Mouse (Mus musculus): ENCODE results near the gene Ypel3. TPM values are rescaled to one million over a fixed set of nuclear protein-coding genes. Genes with fewer than 3 reads are reported as not detected.
"Not testable (repeated sequence)": the region's sequence is repeated elsewhere in the genome, so short reads cannot be mapped to it uniquely, and the experiment has no call there.

The Ypel3 gene
- polyA plus RNA-seq (2012; rRNA removed), result 74.3 and 92.1 TPM in 2 replicates

- TF ChIP-seq CTCF (IDR thresholded peaks at IDR 0.05; ENCODE audit: control insufficient read depth, insufficient read depth, insufficient replicate concordance, low read depth, low read length) (0 out of 2 replicates have a peak, but pooled peaks have one; percentile 4), POLR2A (IDR thresholded peaks at IDR 0.05; ENCODE audit: control insufficient read depth, low read depth, low read length) (peak; percentile 66)
- Histone ChIP-seq H3K27me3 (ENCODE audit: control insufficient read depth, insufficient read depth, low read length) (no peaks in the 10 kb centered on the region), H3K4me1 (ENCODE audit: control insufficient read depth, insufficient read depth, low read length) (peaks cover 23% of the 10 kb centered on the region), H3K36me3 (ENCODE audit: control insufficient read depth, insufficient read depth, low read length) (no peaks in the 10 kb centered on the region), H3K4me3 (ENCODE audit: control insufficient read depth, low read depth, low read length) (peak within 1 kb of the TSS; percentile 83), H3K27ac (ENCODE audit: control insufficient read depth, insufficient read depth, low read depth, low read length) (peak within 1 kb of the TSS; percentile 33; the same call in 1 of the 2 replicates)
Measured at GRCm38 (mm10) chr7:126776598-126777057, at the start of gene Ypel3. Ypel3 (plus strand) TSS chr7:126776955.

- not testable (repeated sequence) for H3K36me3 ChIP-seq (ENCODE audit: control insufficient read depth, insufficient read depth, low read length); H3K4me1 ChIP-seq (ENCODE audit: control insufficient read depth, insufficient read depth, low read length); H3K27me3 ChIP-seq (ENCODE audit: control insufficient read depth, insufficient read depth, low read length); H3K27ac ChIP-seq (ENCODE audit: control insufficient read depth, insufficient read depth, low read depth, low read length); H3K4me3 ChIP-seq (ENCODE audit: control insufficient read depth, low read depth, low read length)
Measured at GRCm38 (mm10) chr7:126730256-126730789, 46.4 kb upstream of the Ypel3 start.

GRCm38 (mm10) chr7:126736122-126736521 is 40.6 kb upstream of the Ypel3 start:
- TF ChIP-seq CTCF (IDR thresholded peaks at IDR 0.05; ENCODE audit: control insufficient read depth, insufficient read depth, insufficient replicate concordance, low read depth, low read length), result no peak
- no peak for TF ChIP-seq POLR2A (IDR thresholded peaks at IDR 0.05; ENCODE audit: control insufficient read depth, low read depth, low read length)
- Histone ChIP-seq H3K27ac (ENCODE audit: control insufficient read depth, insufficient read depth, low read depth, low read length) (no peak overlapping the region), H3K4me3 (ENCODE audit: control insufficient read depth, low read depth, low read length) (no peak overlapping the region), H3K36me3 (ENCODE audit: control insufficient read depth, insufficient read depth, low read length) (no peaks in the 10 kb centered on the region), H3K27me3 (ENCODE audit: control insufficient read depth, insufficient read depth, low read length) (no peaks in the 10 kb centered on the region), H3K4me1 (ENCODE audit: control insufficient read depth, insufficient read depth, low read length) (peaks cover 11% of the 10 kb centered on the region)

DNA sequence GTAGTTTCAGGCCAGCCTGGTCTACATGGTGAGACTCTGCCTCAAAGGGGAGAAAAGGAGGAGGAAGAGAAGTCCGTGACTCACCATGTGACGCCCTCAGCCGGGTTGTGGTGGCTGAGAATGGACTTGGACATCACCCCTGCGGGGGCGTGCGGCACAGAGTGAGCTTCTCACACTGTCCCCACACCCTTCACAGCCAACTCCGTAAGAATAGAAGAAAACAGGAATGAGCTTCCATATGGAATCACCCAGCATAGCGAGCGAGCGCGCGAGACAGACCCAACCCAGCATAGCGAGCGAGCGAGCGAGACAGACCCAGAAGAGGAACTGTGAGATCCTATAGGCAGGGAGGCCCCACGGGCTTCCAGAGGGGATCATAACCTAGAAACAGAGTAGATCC is 37.2 kb upstream of the Ypel3 start:
- Histone ChIP-seq H3K27ac (ENCODE audit: control insufficient read depth, insufficient read depth, low read depth, low read length) (peak overlapping the region; percentile 1; the same call in 1 of the 2 replicates), H3K36me3 (ENCODE audit: control insufficient read depth, insufficient read depth, low read length) (no peaks in the 10 kb centered on the region), H3K4me3 (ENCODE audit: control insufficient read depth, low read depth, low read length) (peak overlapping the region; percentile 88), H3K4me1 (ENCODE audit: control insufficient read depth, insufficient read depth, low read length) (peaks cover 13% of the 10 kb centered on the region), H3K27me3 (ENCODE audit: control insufficient read depth, insufficient read depth, low read length) (no peaks in the 10 kb centered on the region)
- TF ChIP-seq CTCF (IDR thresholded peaks at IDR 0.05; ENCODE audit: control insufficient read depth, insufficient read depth, insufficient replicate concordance, low read depth, low read length), result no peak
- TF ChIP-seq POLR2A (IDR thresholded peaks at IDR 0.05; ENCODE audit: control insufficient read depth, low read depth, low read length), result peak; percentile 10; the same call in 1 of the 2 replicates

- peaks cover 13% of the 10 kb centered on the region for H3K4me1 ChIP-seq (ENCODE audit: control insufficient read depth, insufficient read depth, low read length)
- no peak for TF ChIP-seq POLR2A (IDR thresholded peaks at IDR 0.05; ENCODE audit: control insufficient read depth, low read depth, low read length)
- no peak for TF ChIP-seq CTCF (IDR thresholded peaks at IDR 0.05; ENCODE audit: control insufficient read depth, insufficient read depth, insufficient replicate concordance, low read depth, low read length)
- H3K27me3 ChIP-seq (ENCODE audit: control insufficient read depth, insufficient read depth, low read length), result no peaks in the 10 kb centered on the region
- H3K4me3 ChIP-seq (ENCODE audit: control insufficient read depth, low read depth, low read length), result peak overlapping the region; percentile 88
- H3K36me3 ChIP-seq (ENCODE audit: control insufficient read depth, insufficient read depth, low read length), result no peaks in the 10 kb centered on the region
- peak overlapping the region; percentile 1 for H3K27ac ChIP-seq (ENCODE audit: control insufficient read depth, insufficient read depth, low read depth, low read length)
Measured at GRCm38 (mm10) chr7:126740132-126740735, 36.5 kb upstream of the Ypel3 start.

- Histone ChIP-seq H3K36me3 (ENCODE audit: control insufficient read depth, insufficient read depth, low read length) (no peaks in the 10 kb centered on the region), H3K4me1 (ENCODE audit: control insufficient read depth, insufficient read depth, low read length) (peaks cover 13% of the 10 kb centered on the region), H3K27ac (ENCODE audit: control insufficient read depth, insufficient read depth, low read depth, low read length) (peak overlapping the region; percentile 1; the same call in 1 of the 2 replicates), H3K4me3 (ENCODE audit: control insufficient read depth, low read depth, low read length) (peak overlapping the region; percentile 88), H3K27me3 (ENCODE audit: control insufficient read depth, insufficient read depth, low read length) (no peaks in the 10 kb centered on the region)
- no peak for TF ChIP-seq CTCF (IDR thresholded peaks at IDR 0.05; ENCODE audit: control insufficient read depth, insufficient read depth, insufficient replicate concordance, low read depth, low read length)
- no peak for TF ChIP-seq POLR2A (IDR thresholded peaks at IDR 0.05; ENCODE audit: control insufficient read depth, low read depth, low read length)
Measured at GRCm38 (mm10) chr7:126740977-126741376, 35.8 kb upstream of the Ypel3 start.

DNA sequence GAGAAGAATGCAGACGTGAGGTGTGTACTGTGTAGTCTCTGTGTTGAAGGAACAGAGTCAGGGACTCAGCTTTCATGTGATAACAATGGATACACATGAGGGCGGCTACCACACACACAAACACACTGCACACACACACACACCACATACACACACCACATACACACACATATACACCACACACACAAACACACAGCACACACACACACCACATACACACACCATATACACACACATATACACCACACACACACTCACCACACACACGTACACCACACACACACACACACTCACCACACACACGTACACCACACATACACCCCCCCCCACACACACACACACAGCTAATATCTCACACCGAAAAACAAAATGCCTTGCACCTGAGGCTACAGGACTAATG is 35.3 kb upstream of the Ypel3 start:
- Histone ChIP-seq H3K27ac (ENCODE audit: control insufficient read depth, insufficient read depth, low read depth, low read length) (no peak overlapping the region), H3K4me3 (ENCODE audit: control insufficient read depth, low read depth, low read length) (peak overlapping the region; percentile 88), H3K4me1 (ENCODE audit: control insufficient read depth, insufficient read depth, low read length) (peaks cover 13% of the 10 kb centered on the region), H3K27me3 (ENCODE audit: control insufficient read depth, insufficient read depth, low read length) (no peaks in the 10 kb centered on the region), H3K36me3 (ENCODE audit: control insufficient read depth, insufficient read depth, low read length) (no peaks in the 10 kb centered on the region)
- TF ChIP-seq CTCF (IDR thresholded peaks at IDR 0.05; ENCODE audit: control insufficient read depth, insufficient read depth, insufficient replicate concordance, low read depth, low read length) (no peak), POLR2A (IDR thresholded peaks at IDR 0.05; ENCODE audit: control insufficient read depth, low read depth, low read length) (no peak)

Data from testis, adult 2 months (tissue).